Mouse (Mus musculus): ENCODE measurements around the gene Olfr1226.
"Not testable (repeated sequence)": the region's sequence is repeated elsewhere in the genome, so short reads cannot be mapped to it uniquely, and the experiment has no call there.

Gene Olfr1226

DNA sequence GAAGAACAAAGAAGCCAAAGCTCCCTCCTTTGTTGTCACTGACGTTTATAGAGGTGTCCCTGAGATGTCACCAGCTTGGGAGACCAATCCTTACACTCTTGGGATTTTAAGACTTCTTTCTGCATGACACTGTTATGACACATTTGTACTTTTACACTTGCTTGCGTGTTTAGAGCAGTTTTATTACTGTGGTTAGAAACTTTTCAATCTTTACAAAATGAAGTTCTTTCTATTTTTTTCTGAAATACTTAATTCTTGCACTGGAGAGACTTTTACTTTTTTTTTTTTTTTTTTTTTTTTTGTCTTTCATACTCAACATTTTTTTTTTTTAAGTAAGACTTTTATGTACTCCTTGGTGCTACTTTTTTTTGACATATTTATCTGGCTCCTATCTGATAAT, at the start of gene Olfr1226:
Gene Olfr1226 (minus strand): TSS at position 101 of the 400 bp plus-strand sequence.
- no peak for DNase-seq (ENCODE audit: low read depth)

DNA sequence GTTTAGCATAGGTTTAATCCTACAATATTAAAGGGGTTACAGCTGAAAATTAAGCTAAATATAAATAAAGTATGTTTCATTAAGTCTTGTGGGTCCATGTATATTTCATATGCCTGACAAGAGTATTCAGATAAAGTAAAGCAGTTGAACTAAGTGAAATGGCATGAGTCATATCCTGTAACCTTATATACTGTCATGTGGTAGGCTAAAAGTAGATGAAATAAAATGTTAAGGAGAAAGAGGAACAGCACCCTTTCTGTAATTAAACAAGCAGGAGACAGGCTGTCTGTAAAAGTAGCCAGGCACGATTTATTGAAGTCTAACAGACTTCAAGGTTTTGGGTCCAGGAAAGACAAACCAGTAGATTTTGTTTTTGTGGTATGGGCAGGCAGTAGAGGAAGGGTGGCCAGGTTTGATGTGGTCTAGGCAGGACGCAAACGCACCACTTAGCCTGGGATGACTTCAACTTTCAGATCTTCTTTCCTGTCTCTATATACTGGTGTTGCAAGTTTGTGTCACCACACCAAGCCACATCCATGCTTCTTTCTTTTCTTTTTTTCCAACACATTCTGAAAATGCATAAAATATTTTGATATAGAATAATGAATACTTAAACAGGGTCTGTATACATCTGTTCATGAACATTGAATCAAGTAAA, 3.4 kb downstream of the Olfr1226 start:
- DNase-seq (ENCODE audit: low read depth), result no peak

DNA sequence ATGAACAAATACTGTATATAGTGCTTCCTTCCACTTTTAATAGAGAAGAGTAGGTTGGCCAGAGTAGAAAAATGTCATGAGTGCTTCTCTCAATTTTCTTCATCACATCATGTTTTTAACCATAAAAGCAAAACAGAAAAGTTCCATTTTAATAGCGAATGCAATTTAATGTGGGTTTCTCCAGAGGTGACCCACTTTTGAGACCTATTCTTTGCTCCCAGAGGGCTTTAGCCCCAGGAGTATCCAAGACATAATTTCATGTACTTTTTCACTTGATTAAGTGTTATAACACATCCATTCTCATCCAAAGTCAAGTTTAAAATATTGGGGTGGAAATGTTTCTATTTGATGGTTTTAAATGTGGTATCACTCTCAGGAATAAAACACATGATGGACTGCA, 25.3 kb downstream of the Olfr1226 start, which contains the start of gene Olfr1225:
Gene Olfr1225 (minus strand): TSS at position 101 of the 400 bp plus-strand sequence.
- DNase-seq (ENCODE audit: low read depth), result no peak

DNA sequence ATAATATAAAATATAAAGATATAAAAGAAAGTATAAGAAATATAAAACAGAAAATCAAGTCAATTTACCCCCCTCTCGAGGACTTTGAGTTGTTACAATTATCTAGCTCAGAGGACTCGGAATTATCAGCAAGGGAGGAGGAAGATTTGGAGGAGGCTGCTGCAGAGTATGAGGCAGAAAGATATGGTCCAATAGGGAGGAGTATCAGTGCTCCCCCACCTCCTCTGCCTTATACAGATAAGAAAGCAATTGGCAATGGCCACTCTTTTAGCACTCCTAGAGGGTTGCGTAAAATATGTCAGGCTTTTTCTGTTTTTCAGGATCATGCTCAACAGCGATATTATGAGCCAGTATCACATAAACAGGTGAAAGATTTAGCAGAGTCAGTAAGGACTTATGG, 35.1 kb downstream of the Olfr1226 start:
- not testable (repeated sequence) for DNase-seq (ENCODE audit: low read depth)

DNA sequence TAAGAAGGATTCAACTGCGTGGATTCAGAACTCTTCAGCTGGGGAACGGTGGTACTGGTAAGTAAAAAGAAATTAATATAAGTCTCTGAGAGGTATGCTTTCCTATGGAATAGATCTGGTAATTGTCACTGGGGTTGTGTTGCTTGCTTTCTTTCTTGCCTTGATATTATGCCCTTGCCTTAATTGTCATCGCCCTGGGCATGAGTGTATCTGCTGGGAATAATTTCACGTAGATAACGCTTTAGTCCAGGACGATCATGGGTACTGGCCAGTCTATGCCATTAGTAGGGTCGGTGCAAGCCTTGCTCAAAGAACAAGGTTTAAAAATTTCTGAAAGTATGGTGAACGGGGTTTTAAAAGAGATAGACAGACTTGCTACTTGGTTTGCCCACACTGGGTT, 35.9 kb downstream of the Olfr1226 start, which contains the start of gene Olfr1224-ps1:
Gene Olfr1224-ps1 (minus strand): TSS at position 101 of the 400 bp plus-strand sequence.
- not testable (repeated sequence) for DNase-seq (ENCODE audit: low read depth)

DNA sequence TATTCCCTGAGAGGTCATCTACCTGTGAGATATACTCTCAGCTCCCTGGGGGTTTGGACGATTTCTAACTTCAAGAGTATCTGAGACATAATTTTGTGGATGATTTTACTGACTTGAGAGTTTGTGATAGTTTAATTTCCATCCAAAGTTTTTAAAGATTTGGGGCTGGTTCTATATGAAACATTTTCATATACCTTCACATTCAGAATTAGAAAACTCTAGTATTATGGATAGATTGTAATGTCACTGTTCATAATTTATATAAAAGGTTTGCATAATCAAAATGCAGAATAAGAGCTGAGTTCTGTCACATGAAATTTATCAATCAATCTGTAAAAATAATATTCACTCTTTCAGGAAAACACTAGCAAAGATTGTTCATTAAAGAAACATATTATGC, 48.4 kb downstream of the Olfr1226 start, which contains the start of gene Olfr1223:
Gene Olfr1223 (minus strand): TSS at position 101 of the 400 bp plus-strand sequence.
- no peak for DNase-seq (ENCODE audit: low read depth)

Data from naive thymus-derived CD4-positive, alpha-beta T cell, adult 2 months (primary cell).